Mouse (Mus musculus) stomach, embryonic 16.5 days (tissue): ENCODE data around the gene Rasa2. TPM values are rescaled to one million over a fixed set of nuclear protein-coding genes. Genes with fewer than 3 reads are reported as not detected.

Experiments
- ATAC-seq: fragments of 200-750 bp; cut with Nextera tagmentation; 2 replicates; pipeline ENCODE4 v1.8.0; 2017; ENCODE audit warnings: moderate number of reproducible peaks, moderate TSS enrichment; ENCODE audit not compliant: insufficient read depth, low FRiP score
- H3K27ac ChIP-seq: fragments of 300-500 bp; sonication (generic); 2 replicates; pipeline ENCODE4 v1.5.1; 2014; ENCODE audit warnings: low read length
- H3K27me3 ChIP-seq: fragments of 300-500 bp; sonication (generic); 2 replicates; pipeline ENCODE4 v1.6.1; 2014; ENCODE audit warnings: low read length, control low read depth, mixed read lengths; ENCODE audit not compliant: control insufficient read depth, insufficient read depth
- H3K36me3 ChIP-seq: fragments of 300-500 bp; sonication (generic); 2 replicates; pipeline ENCODE4 v1.6.1; 2014; ENCODE audit warnings: low read length; ENCODE audit not compliant: control insufficient read depth, insufficient read depth
- H3K4me1 ChIP-seq: fragments of 300-500 bp; sonication (generic); 2 replicates; pipeline ENCODE4 v1.6.1; 2014; ENCODE audit warnings: low read length, control low read depth, mixed read lengths; ENCODE audit not compliant: control insufficient read depth, insufficient read depth
- H3K4me2 ChIP-seq: fragments of 300-500 bp; sonication (generic); 2 replicates; pipeline ENCODE4 v1.6.1; 2014; ENCODE audit warnings: low read depth, low read length, mixed read lengths
- H3K4me3 ChIP-seq: fragments of 300-500 bp; sonication (generic); replicated peaks from 2 replicates; pipeline ENCODE4 v1.5.1; 2014; ENCODE audit warnings: mild to moderate bottlenecking, low read length
- H3K9ac ChIP-seq: fragments of 300-500 bp; sonication (generic); 2 replicates; pipeline ENCODE4 v1.6.1; 2014; ENCODE audit warnings: low read length
- H3K9me3 ChIP-seq: fragments of 300-500 bp; sonication (generic); replicated peaks from 2 replicates; pipeline ENCODE4 v1.6.1; 2016; ENCODE audit warnings: low read length, control low read depth; ENCODE audit not compliant: control insufficient read depth
- WGBS: fragments of 180-500 bp; shearing (Covaris S2); extraction: QIAGEN DNeasy Blood & Tissue Kit; methylation state at CpG from one replicate; pipeline ENCODE4 v1.1.7; 2014; 5-methylcytosine and 5-hydroxymethylcytosine counted together
- polyA plus RNA-seq: library from polyadenylated mRNA; unstranded; fragments of >200 nt; fragmentation: Nextera tagmentation; extraction: Ambion mirVana; gene quantifications from 2 replicates; pipeline ENCODE4 v1.2.1, GENCODE M21; 2015

Gene Rasa2
- polyA plus RNA-seq, 1 experiment from 2014 or later, result 19.0 TPM

DNA sequence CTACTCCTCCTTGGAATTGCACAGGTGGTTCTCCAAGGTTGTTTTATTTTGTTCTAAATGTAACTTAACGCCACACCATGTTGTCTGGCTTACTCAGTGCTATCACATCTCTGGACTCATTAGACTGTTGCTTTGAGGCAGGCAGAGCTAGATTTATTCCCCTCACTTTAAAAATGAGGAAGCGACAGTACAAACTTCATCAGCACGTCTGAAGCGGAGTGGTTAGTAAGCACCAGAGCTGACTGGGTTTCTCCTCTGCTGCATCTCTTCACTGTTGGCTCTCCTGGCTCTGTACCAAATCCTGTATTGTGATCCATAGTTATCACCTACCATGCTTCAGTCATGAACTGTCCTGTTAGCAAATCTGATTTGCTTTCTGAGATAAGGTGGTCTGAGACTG lies 53.2 kb downstream of the Rasa2 start:
- H3K4me1 ChIP-seq, result no peaks in the 10 kb centered on the region
- H3K9me3 ChIP-seq, result no peaks in the 10 kb centered on the region
- 0 out of 2 replicates have a peak, but pooled peaks cover 2% of the 10 kb centered on the region for H3K36me3 ChIP-seq
- no peak overlapping the region for H3K4me3 ChIP-seq
- no peaks in the 10 kb centered on the region for H3K27me3 ChIP-seq
- no peak overlapping the region for H3K27ac ChIP-seq
- 73% methylated on average over 4 of the region's 4 CpGs for WGBS
- H3K9ac ChIP-seq, result no peak overlapping the region
- ATAC-seq, result no peak
- no peak overlapping the region for H3K4me2 ChIP-seq

DNA sequence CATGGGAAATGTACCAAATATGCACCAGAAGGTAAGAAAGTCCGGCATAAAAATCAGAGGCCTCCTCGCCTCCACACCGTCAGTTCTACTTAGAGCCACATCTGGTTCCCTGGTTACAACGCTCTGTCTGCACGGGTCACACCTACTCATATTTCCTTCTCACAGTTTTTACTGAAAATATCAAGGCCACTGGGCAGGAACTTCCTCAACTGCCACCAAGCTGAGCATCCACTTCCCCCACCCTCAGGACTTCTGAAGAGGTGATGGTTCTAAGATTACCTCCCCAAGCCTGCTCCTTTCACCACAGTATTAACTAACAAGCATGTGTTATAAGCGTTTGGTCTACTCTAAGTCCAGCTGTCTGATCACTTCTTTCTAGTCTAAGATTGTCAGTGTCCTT lies 53.7 kb downstream of the Rasa2 start:
- no peak for ATAC-seq
- no peak overlapping the region for H3K4me2 ChIP-seq

DNA sequence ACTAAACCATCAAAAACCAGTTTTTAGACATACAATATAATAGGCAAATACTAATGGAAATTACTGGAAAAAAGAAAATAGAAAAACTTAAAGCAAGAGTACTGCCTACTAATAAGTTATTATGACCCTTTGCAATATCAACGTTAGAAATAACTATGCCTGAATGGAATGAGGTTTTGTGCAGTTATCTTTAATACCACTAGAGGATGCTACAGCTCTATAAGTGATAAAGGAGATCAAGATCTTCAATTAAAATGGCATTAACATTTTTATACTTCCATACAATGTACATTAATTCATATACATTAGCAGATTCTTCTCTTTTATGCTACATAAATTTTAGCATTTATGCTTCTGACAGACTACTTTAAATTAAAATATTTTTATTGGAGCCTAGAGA lies 58.2 kb downstream of the Rasa2 start:
- Histone ChIP-seq H3K27me3 (no peaks in the 10 kb centered on the region), H3K4me2 (no peak overlapping the region), H3K36me3 (peaks cover 4% of the 10 kb centered on the region; the same call in 1 of the 2 replicates), H3K27ac (no peak overlapping the region), H3K4me1 (no peaks in the 10 kb centered on the region), H3K4me3 (no peak overlapping the region), H3K9me3 (no peaks in the 10 kb centered on the region), H3K9ac (no peak overlapping the region)
- no peak for ATAC-seq
- 6% methylated on average over 1 of the region's 1 CpGs for WGBS

More for the DNA sequence above, 53.7 kb downstream of the Rasa2 start:
- H3K27me3 ChIP-seq, result no peaks in the 10 kb centered on the region
- no peaks in the 10 kb centered on the region for H3K9me3 ChIP-seq
- H3K4me1 ChIP-seq, result no peaks in the 10 kb centered on the region
- 78% methylated on average over 6 of the region's 6 CpGs for WGBS
- H3K27ac ChIP-seq, result no peak overlapping the region
- H3K9ac ChIP-seq, result no peak overlapping the region
- no peak overlapping the region for H3K4me3 ChIP-seq
- H3K36me3 ChIP-seq, result 0 out of 2 replicates have a peak, but pooled peaks cover 2% of the 10 kb centered on the region

DNA sequence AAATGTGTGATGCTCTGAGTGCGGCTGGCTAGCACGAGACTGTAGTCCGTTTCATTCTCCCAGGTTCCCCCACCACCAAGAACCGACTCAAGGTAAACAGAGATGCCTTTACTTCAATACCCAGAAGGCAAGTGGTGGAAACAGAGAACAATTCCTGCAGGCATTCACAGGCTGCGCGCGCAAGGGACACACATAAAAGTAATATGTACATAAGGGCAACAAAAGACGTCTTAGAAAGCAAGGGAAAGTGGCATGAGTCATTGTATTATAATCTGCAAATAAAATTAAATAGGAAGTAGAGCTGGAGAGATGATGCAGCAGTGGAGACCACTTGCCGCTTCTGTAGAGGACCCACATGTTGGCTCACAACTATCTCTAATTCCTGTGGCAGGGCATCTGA lies 58.7 kb downstream of the Rasa2 start:
- ATAC-seq, result no peak
- H3K9ac ChIP-seq, result no peak overlapping the region
- no peaks in the 10 kb centered on the region for H3K9me3 ChIP-seq
- H3K27ac ChIP-seq, result no peak overlapping the region
- peaks cover 4% of the 10 kb centered on the region; the same call in 1 of the 2 replicates for H3K36me3 ChIP-seq
- H3K27me3 ChIP-seq, result no peaks in the 10 kb centered on the region
- H3K4me2 ChIP-seq, result no peak overlapping the region
- no peaks in the 10 kb centered on the region for H3K4me1 ChIP-seq
- WGBS, result 72% methylated on average over 9 of the region's 9 CpGs
- no peak overlapping the region for H3K4me3 ChIP-seq

DNA sequence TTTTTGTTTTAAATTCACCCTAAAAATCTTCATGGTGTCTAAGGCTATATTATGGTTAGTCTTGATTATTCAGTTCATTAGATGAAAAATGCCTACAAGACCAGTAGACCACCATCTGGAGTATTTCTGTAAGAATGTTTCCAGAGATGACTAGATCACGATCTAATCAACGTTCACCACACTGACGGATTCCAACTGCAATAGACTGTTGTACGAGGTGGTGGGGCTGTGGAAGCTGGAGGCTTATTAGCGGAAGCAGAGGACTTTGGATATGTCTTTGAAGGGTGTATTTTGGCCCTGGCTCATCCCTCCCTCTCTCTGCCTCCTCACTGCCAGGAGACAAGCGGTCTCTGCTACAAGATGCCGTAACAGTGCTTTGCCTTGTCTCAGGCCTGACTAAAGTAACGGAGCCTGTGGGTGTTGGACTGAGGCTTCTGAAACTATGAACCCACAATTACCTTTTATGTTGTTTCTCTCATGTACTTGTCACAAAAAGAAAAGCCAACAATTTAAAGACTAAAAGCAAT lies 64.9 kb downstream of the Rasa2 start:
- 68% methylated on average over 8 of the region's 8 CpGs for WGBS
- Histone ChIP-seq H3K27me3 (no peaks in the 10 kb centered on the region), H3K9me3 (no peaks in the 10 kb centered on the region), H3K4me1 (no peaks in the 10 kb centered on the region), H3K4me2 (no peak overlapping the region), H3K4me3 (no peak overlapping the region), H3K36me3 (peaks cover 7% of the 10 kb centered on the region), H3K9ac (no peak overlapping the region), H3K27ac (no peak overlapping the region)
- ATAC-seq, result no peak

DNA sequence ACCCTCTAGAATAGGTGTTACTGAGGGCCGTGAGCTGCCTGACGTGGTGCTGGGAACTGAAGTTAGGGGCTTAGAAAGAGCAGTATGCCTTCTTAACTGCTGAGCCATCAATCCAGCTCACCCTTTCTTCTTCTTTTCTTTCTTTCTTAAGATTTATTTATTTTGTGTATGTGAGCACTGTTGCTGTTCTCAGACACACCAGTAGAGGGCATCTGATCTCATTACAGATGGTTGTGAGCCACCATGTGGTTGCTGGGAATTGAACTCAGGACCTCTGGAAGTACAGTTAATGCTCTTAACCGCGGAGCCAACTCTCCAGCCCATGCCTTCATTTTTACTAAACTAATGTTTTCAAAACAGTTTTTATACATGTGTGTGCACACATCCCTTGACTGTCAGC lies 67.9 kb downstream of the Rasa2 start:
- Histone ChIP-seq H3K4me3 (no peak overlapping the region), H3K9ac (no peak overlapping the region), H3K36me3 (peaks cover 6% of the 10 kb centered on the region), H3K4me1 (no peaks in the 10 kb centered on the region), H3K9me3 (no peaks in the 10 kb centered on the region), H3K4me2 (no peak overlapping the region), H3K27ac (no peak overlapping the region), H3K27me3 (no peaks in the 10 kb centered on the region)
- no peak for ATAC-seq
- WGBS, result 93% methylated on average over 4 of the region's 4 CpGs

DNA sequence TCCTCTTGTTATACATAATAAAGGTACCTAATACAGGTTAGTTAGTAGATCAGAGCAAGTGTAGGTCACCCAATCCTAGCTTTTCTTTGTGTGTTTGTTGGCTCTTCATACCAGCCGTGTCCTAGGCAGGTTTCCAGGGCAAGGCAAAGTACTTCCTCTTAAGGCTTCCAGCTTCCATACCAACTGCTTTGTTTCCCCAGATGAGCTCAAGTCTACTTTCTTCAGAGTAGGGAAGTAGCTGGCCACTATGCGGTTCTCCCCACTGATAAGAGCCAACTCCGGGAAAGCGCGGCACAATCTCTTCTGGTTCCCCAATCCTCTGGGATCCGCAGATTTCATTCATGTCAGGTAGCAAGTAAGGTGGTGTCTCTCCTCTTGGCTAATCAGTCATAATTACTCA lies 72.3 kb downstream of the Rasa2 start:
- no peak overlapping the region for H3K4me3 ChIP-seq
- H3K4me2 ChIP-seq, result no peak overlapping the region
- H3K27me3 ChIP-seq, result no peaks in the 10 kb centered on the region
- H3K27ac ChIP-seq, result no peak overlapping the region
- no peaks in the 10 kb centered on the region for H3K4me1 ChIP-seq
- 79% methylated on average over 6 of the region's 6 CpGs for WGBS
- no peak for ATAC-seq
- peaks cover 10% of the 10 kb centered on the region; the same call in 1 of the 2 replicates for H3K36me3 ChIP-seq
- H3K9me3 ChIP-seq, result no peaks in the 10 kb centered on the region
- no peak overlapping the region for H3K9ac ChIP-seq

DNA sequence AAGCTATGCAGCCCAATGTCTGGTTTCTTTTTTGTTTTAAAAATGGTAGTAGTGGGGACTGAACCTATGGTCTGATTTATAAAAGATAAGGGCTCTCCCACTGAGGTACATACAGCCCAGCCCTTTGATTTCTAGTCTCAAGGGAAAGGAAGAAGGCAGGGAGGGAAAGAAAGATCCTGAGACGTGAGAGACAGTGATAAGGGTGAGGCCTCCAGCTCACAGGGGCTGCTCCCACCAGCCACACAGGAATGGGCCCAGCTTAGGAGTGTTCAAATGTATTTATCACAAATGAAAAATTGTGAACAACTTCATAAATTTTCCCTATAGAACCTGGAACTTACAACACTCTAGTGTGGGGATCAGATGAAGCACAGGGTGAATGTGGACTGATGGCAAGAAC lies 72.8 kb downstream of the Rasa2 start:
- no peaks in the 10 kb centered on the region for H3K27me3 ChIP-seq
- 71% methylated on average over 1 of the region's 1 CpGs for WGBS
- H3K9me3 ChIP-seq, result no peaks in the 10 kb centered on the region
- no peak overlapping the region for H3K9ac ChIP-seq
- H3K4me1 ChIP-seq, result no peaks in the 10 kb centered on the region
- no peak overlapping the region for H3K4me2 ChIP-seq
- peaks cover 10% of the 10 kb centered on the region; the same call in 1 of the 2 replicates for H3K36me3 ChIP-seq
- no peak overlapping the region for H3K4me3 ChIP-seq
- H3K27ac ChIP-seq, result no peak overlapping the region
- ATAC-seq, result no peak

DNA sequence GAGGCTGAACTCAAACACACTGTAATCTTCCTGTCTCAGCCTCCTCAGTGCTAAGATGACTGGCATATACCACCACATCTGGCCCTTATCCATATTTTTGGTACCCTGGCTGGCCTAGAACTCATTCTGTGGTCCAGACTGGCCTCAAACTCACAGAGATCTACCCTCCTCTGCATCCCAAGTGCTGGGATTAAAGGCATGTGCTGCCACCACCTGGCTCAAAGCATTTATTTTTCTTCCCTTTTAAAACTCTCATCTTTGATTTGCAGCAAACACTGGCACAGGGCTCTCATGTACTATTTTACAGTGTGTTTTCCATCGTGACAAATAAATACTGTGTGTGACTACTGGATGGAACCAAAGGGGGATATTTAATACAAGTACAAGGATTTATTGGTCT lies 77.3 kb downstream of the Rasa2 start:
- ATAC-seq, result no peak
- no peak overlapping the region for H3K27ac ChIP-seq
- H3K4me2 ChIP-seq, result no peak overlapping the region
- H3K9ac ChIP-seq, result no peak overlapping the region
- H3K36me3 ChIP-seq, result 0 out of 2 replicates have a peak, but pooled peaks cover 13% of the 10 kb centered on the region
- H3K27me3 ChIP-seq, result no peaks in the 10 kb centered on the region
- H3K4me1 ChIP-seq, result no peaks in the 10 kb centered on the region
- no peak overlapping the region for H3K4me3 ChIP-seq
- no peaks in the 10 kb centered on the region for H3K9me3 ChIP-seq
- WGBS, result 81% methylated on average over 1 of the region's 1 CpGs
